Mouse (Mus musculus): ENCODE measurements at regions not wholly inside any gene's neighbourhood (a gene's known extent, or its start where the extent isn't known, plus 50 kb on each side); places are given as distances from the start of the nearest gene placed in this dataset.

GRCm38 (mm10) chr4:101340741-101341140 is 75.7 kb upstream of the Jak1 start:
- DNase-seq = no peak

DNA sequence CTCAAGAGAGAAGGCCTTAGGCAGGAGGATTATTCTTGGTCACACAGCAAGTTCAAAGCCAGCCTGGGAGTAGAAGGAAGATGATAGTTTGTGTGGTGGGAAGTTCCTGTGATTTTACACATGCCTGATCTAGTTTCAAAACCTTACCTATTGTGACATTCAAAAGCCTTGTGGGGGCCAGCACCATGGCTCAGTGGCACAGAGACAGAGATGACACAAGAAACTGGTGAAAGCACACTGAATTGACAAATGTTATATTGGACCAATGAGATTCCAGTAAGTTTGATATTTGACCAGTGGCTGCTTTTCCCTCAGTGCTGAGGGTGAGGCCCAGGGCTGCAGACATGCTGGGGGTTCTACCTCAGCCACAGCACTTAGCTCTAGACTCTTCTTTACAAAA is 73.1 kb upstream of the Jak1 start:
- no peak for DNase-seq

DNA sequence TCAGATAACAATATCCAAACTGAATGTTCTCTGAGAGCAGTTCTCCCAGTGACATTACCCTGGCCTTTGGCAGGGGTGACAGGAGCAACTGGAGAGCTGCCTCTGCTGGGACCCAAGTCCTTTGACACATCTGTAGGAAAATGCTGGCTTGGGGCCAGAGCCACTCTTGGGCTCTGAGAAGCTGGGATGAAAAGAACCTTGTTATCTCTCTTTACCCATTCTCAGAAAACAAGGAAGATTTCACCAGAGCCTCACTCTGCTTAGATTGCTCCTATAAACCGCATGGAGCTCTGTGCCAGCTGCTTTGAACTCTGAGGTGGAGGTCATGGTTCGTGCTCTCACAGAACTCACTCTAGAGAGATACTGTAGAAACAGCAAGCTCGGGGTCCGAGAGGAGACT is 71.7 kb upstream of the Jak1 start:
- DNase-seq = no peak

DNA sequence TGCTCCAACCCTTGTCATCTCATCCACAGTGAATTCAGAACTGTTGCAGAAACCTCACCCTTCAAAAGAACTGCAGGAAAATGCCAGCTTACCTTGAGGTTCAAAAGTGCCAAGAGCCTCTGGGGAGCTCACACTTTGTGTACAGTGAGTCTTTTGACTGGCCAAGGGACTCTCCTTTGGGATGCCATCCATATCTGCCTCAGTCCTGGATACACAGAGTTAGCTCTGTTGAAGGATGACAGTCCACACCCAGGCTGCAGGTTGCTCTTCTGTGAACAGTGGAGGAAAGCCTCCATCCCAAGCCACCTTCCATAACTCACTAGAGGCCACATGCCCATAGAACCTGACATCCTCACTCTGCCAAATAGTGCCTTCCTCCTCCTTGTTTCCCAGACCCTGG is 71.3 kb upstream of the Jak1 start:
- no peak for DNase-seq

- DNase-seq = no peak
Measured at GRCm38 (mm10) chr4:101333868-101334267, 68.8 kb upstream of the Jak1 start.

- no peak for DNase-seq
Measured at GRCm38 (mm10) chr4:101333036-101333435, 68.0 kb upstream of the Jak1 start.

- DNase-seq = no peak
Measured at GRCm38 (mm10) chr4:101331231-101331630, 66.1 kb upstream of the Jak1 start.

GRCm38 (mm10) chr4:101329060-101329459 is 64.0 kb upstream of the Jak1 start:
- no peak for DNase-seq

DNA sequence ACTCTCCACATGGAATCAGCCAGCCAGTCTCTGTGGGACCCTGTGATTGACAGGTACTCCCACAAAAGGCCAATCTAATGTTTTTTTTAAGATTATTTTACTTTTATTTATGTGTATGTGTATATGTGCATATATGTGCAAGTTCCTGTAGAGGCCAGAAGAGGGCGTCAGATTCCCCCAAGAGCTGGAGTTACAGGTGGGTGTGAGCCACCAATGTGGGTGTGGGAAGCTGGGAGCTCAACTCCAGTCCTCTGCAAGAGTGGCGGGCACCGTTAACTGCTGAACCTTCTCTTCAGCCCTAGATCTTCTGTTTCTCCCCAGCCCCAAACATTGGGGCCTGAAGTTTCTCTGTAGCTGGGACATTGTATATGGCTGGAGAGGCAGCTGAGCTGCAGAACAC is 61.0 kb upstream of the Jak1 start:
- DNase-seq = no peak

DNA sequence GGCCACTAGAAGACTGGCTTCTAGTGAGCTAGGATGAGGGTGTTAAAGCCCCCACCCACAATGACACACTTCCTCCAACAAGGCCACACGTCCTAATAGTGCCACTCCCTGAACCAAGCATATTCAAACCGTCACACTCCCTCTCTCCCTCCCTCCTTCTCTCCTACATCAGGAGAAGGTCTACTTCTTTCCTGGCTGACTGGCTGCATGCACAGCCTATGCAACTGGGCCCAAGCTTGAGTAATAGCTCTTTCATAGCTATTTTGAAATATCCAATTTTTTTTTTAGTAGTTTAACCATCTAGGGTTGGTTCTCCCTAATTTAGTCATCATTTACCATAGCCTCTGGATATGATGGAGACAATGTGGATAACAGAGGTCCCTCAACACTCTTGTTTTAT is 56.6 kb upstream of the Jak1 start:
- no peak for DNase-seq

DNA sequence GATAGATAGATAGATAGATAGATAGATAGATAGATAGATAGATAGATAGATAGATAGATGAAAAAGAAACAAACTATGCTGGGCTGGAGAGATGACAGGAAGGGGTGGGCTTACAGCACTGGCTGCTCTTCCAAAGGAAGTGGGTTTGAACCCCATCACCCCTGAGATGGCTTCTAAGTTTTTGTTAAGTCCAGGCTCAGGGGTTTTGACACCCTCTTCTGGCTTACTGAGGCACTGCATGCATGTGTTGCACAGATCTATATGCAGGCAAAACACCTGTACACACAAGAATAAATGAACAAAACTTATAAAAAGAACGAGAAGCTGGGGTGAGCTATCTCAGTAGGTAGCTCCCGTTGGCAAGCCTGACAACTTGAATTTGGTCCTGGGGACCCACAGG is 55.5 kb upstream of the Jak1 start:
- no peak for DNase-seq

- DNase-seq = no peak
Measured at GRCm38 (mm10) chr4:101319681-101320220, 54.7 kb upstream of the Jak1 start.

GRCm38 (mm10) chr4:101318836-101319235 is 53.8 kb upstream of the Jak1 start:
- no peak for DNase-seq

GRCm38 (mm10) chr4:101316061-101316460 is 51.0 kb upstream of the Jak1 start:
- no peak for DNase-seq
